Mouse (Mus musculus) adrenal gland, postnatal 36 days (tissue): Measurements from ENCODE around the gene Vps35l. TPM values are rescaled to one million over a fixed set of nuclear protein-coding genes. Genes with fewer than 3 reads are reported as not detected.
A peak's percentile ranks its signal among the peaks of the same experiment; 100 is the strongest.

Source experiments
- DNase-seq, 2 experiments: peaks; one replicate each; pipeline ENCODE4 v3.0.0; 2021; ENCODE audit warnings: mixed read lengths in 1 of 2
- total RNA-seq, 2 experiments: library from RNA; stranded (reverse); gene quantifications; 2 replicates each; pipeline ENCODE4 v1.2.3; 2021

Vps35l gene
- total RNA-seq, 2 experiments from 2014 or later = 54.7 to 66.0 TPM

DNA sequence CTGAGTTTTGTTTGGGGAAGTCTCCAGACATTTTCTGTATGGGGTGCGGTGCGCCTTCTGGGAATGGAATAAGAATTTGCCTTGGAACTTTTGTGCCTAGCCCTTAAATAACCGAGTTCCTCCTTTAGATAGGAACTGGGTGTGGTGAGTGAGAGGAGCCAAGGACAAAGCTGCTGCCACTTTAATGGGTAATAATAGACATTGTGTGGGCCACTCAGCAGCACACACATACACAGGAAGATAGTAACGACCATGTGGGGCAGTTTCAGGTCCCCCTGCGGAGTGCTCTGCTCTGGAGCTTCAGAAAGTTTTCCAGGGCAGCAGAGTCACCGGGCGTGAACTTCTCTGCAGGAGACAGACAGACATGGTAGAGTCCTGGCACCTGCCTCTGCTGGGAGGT lies 81.3 kb downstream of the Vps35l start:
- DNase-seq = no peak

DNA sequence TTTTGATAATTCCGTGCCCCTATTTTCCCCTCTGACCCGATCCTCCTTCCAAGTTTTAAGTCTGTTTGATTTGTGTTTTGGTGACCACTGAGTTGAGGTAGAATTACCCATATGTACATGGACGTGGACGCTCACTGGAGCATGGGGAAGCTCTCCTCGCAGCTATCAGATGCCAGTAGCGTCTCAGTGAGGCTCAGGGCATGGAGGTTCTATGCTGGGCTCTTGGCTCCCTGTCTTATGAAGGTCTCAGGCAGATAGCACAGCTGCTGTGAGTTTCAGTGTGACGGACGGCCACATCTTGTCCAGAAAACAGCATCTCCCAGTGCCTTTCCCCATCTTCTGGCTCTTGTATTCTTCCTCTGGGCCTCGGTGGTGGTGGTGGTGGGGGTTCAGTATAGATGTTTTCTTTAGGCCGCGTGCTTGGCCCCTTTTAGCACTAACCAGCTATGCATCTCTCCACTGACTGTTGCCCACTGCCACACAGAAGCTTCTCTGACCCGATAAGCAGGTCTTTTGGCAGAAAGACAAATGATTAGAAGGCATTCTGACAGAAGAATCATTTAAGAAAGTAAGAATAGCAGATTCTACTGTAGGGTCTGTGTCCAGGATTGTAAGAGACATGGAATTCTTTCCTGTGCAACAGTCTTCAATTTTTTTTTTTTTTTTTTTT lies 82.0 kb downstream of the Vps35l start:
- no peak for DNase-seq

DNA sequence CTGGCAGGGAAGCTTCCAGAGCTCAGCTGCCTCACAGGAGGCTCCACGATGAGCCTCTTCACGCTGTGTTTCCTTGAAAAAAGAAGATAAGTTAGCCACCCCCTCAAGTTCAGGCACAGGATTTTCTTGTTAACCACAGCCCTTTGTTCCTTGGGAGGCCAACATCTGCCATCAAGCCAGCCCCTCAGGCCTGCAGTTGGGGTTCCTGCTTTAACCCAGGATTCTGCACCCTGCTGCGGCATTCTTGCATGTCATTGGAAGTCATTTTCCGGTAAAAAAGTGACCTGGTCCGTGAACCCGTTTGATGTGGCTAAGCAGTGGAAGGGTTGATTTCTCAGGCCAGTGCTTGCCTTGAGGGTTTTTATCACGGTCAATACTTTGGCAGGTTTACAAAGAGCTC lies 84.4 kb downstream of the Vps35l start:
- no peak for DNase-seq

DNA sequence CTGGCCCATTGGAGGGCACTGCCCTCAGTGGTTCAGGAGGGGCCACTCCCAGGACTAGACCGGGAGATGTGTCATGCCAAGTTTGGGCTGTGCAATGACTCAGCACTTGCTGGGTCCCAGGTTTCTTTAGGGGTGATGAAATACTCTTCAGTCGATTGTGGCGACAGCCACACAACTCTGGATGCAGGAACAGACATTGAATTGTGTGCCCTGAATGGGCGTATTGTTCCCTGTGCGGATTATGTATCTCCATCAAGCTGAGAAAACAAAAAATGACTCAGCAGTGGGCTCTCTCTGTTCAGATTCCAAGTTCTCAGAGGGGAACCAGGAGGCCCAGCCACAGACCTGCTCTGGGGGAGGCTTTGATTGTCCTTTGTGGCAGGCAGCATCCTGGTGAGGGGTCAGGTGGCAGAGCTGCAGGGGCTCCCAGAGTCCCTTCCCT lies 88.0 kb downstream of the Vps35l start:
- DNase-seq = peak; percentile 56 to 64

DNA sequence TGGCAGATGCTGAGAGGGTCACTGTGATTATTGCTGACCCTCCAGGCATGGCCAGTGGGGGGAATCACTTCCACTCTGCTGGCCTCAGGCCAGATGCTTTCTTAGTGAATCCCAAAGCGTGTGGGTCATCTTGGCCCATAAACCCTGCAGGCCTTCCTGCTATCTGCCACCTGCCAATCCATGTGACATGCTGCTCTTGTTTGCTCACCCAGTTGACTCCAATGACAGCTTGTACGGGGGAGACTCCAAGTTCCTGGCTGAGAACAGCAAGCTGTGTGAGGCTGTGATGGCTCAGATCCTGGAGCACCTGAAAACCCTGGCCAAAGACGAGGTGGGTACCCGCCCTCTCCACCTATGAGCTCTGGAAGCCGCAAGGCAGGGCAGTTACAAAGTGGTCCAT lies 97.9 kb downstream of the Vps35l start:
- DNase-seq = no peak

DNA sequence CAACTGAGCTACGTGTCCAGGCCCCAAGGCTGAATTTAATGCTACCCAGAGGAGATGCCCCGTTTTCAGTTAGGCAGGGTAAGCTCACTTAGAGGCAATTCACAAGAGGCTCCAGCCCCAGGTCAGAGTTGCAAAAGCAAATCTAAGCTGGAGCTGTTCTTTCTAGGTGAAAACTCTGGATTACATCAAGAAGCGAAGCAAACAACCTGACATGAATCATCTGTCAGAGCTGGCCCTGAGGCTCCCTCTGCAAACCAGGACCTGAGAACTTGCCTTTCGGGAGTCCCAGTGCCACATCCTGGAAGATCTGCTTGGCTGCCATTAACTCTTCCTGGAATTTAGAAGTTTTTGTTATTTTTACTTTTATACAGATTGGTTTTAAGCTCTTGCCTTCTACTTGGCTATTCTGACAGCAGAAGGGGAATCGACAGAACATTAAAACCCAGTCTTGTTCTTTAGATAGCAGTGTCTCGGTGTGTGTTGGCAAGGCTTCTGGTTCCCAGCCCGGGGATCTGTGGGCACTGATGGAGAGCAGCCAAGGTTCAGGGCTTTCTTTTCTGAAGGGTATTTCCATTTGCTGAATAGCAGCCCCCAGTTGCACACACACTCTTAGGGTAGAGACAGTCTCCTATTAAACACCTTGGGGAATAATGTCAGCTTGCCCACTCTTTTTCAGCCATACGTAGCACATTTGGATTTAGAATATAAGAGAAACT lies 101.2 kb downstream of the Vps35l start:
- peak in 1 of 2 experiments; percentile 25 for DNase-seq

DNA sequence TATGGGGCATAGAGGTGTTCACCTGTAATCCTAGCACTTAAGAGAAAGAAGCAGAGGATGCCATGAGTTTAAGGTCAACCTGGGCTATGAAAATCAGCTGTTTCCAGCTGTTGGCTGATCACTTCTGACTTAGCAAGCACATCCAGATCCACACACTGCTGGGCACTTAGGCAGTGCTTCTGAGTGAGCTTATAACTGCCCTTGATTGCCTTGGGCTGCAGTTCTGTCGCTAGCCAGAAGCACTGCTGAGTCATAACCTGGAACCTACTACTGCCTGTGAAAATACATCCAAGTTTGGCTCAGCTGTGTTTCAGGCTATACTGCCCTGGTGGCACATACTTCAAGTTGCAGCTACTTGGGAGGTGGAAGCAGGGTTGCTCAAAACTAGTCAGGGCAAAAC lies 101.8 kb downstream of the Vps35l start:
- peak; percentile 43 to 45 for DNase-seq

DNA sequence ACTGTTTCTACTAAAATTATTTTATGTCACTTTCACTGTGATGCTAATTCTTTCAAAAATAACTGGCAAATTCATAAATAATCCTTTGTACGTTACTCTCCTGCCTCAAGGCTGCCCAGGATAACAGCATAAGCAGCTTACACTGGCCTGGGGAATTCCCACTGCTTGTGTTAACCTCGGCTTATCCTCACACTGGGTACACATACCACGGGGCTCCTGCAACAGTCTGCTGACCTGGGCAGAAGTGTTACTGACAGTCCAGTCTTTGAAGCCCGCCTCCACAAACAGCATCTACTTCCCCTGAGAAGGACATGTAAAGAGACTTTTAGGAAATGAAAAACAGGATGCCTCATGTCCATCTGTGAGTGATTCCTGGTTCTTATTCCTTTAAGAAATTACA lies 102.9 kb downstream of the Vps35l start:
- DNase-seq = no peak

DNA sequence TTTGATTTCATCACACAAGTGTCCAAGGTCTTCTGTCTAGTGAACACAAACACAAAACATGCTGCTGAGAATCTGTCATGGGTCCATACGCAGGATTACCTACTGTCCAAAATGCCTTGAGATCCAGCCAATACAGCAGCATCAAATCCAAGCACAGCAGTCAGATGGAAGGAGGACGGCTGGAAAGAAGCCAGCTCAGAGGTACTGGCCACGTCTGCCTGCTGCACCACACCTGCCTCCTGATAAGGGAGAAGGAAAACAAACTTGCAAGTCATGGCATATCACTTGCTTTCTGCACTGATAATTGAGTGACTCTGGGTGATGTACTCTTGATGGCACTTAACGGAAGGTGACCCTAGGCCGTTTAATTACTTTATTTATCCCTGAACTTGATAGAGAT lies 105.1 kb downstream of the Vps35l start:
- no peak for DNase-seq

DNA sequence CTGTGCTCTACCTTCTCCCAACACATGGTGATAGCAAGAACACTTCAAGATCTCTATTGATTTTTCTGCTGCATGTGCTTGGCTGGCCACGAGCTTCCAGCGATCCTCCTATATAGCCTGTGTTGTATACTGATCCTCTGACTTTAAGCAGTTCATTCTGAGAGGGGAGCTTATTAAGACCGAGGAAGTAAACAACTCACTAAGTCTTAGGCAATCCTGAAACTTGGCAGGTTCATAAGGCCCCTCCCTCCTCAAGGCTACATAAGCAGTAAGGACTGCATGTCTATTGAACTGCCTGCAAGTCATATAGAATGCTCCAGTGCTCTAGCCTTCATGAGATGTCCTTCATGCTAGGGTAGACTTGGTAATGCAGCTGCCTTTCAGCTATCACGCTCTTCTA lies 106.3 kb downstream of the Vps35l start:
- DNase-seq = no peak

DNA sequence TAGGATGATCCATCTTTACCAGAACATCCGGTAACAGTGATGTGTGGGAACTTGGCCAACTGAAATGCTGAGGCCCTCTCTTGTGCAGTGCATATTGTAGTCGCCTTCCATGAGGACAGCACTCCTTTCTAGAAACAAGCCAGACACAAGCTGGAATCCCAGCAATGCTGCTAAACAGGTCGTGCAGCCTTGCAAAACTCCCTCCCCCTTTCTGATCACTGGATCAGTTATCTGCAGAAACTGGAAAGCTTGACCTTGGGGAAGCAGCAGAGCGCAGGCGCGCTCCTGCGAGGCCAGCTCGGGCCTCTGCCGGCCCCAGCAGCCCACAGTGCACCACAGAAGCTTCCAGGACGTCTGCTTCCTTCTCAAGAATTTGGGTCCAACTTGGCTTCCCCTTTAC lies 108.8 kb downstream of the Vps35l start:
- peak; percentile 65 to 76 for DNase-seq

DNA sequence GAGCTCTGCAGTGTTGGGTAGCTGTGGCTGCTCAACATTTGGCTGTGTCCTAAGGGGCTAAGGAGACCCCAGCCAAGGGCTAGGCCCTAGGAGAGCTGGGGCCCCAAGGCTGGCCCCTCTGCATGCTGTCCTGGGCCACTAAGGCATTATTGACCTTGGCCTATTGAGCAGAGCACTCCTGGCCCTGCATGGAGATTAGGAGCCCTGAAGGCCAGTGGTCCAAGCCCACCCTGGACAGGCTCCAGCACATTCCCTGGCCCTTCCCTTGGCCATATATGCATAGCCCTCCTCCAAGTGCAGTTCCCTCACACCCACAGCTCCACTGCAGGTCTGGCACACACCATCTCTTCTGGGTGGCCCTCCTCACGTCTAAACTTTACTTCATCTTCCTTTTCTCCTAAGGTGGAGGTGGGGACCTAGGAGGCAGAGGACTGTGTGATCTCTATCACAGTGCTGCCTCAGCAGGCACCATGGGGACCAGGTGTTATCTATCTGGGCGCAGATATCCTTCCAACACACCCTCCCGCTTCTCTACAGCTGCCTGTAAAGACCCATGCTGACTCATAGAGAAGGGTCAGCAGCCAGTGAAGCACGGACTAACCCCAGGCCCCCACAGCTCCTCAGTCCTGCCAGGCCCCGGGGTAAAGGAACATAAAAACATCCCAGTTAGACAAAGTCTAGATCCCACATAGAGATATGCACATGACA lies 109.7 kb downstream of the Vps35l start:
- peak in 1 of 2 experiments; percentile 20 for DNase-seq

DNA sequence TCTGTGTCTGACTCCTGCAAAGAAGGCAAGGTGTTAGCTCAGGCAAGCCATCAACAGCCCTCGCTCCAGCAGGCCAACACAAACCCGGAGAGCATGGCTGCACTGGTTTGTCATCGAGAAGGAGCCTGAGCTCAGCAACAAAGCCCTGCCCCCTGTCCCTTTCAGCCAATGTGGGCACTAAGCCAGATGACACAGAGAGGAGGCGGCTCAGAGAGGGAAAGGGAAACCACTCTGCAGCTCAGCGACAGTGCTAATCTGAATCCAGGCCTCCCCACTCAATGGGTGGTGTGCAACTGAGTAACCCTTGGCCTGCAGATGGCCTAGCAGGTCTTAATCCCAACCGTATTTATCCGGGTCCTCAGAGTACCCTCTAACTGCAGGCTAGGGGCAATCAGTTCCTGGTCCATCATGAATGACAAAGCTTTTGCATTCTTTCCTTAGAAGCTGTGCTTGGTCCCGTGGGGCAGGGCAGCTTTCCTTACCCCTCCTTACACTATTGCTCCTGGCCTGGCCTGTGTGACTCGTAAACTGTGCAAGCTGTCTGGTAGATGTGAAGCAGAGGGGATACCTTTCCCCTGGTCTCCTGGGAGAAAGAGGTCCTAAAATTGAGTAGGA lies 110.8 kb downstream of the Vps35l start:
- peak; percentile 79 to 83 for DNase-seq

DNA sequence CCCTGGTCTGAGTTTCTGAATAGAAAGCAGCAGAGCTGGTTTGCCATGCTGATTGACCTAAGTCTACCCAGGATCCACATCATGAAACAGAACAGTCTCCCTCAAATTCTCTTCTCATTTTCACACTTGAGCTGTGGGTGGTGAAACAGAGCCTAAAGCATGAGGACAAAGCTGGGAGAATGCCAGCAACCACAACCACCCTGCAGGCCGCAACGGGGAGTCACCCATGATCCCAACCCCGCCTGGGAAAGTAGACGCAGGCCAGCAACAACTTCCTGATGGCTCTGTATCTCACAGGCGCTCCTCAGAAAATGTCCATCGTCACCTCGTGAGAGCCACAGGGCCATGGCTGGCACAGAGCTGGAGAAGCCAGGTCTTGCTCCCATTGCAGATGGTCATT lies 111.5 kb downstream of the Vps35l start:
- peak; percentile 30 to 58 for DNase-seq

DNA sequence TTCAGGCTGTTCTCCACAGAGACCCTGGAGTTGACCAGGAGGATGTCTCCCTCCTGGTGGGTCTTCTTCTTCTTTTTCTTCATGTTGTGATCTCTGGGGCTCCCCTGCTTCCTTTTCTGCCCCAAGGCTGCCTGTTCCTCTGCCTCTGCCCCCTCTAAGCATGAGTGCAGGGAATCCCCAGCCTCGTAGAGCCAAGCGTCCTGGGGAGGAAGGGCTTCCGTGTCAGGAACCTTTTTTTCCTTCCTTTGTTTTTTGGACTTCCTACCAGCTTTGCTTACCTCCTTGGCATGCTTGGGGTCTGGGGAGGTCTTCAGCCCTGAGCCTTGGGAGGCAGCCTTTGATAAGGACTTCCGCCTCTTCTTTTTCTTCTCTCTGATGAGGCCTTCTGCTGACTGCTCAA lies 112.6 kb downstream of the Vps35l start:
- DNase-seq = no peak

DNA sequence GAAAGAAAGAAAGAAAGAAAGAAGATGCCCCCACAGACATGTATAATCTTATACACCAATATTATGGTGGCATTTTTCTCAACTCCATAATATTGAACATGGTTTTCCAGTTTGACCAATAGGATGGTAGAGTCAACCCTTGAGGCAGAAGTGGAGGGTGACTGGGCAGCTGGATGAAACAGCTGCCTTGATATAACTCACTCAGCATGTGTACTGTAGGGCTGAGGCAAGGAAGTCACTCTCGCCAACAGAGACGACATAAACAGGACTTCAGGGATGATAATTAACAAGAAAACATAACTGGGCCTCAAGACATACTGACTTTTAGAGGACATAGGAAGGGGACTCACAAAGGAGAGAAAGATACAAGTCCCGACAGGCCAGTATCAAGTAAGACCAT lies 114.6 kb downstream of the Vps35l start:
- no peak for DNase-seq

DNA sequence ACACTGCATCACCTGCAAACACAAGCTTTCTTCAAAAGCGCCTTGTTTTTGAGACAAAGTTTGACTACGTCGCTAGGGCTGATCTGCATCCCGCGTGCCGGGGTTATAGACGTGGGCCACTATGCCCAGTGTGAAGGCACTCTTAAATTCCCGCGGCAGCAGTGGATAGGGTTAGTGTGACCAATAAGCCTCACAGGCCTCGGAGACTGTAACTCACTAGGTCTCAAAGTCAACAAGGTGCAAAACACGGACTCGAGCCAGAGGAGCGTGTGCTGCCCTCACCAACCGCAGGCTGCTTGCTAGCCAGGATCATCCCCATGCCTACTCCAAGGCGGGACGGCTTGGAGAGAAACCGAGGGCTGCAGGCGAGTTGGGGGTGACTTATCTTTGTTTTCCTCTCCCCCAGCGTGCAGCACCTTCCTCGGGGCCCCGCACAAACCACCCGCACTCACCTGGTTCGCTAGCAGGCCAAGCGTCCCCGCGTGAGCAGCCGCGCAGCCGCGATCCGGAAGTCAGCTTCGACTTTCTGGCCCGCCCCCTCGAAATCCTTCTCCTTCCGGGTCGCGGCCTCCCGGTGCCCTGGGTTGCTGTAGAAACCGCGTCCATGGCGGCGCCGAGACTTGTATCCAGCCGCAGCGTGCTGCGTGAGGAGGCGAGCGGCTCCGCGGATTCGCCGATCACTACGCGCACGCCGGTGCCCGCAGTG lies 115.3 kb downstream of the Vps35l start, which contains the start of gene Iqck:
TSS of gene Iqck (plus strand) at position 582 of the 706 bp plus-strand sequence.
- DNase-seq = peak; percentile 95 to 96

DNA sequence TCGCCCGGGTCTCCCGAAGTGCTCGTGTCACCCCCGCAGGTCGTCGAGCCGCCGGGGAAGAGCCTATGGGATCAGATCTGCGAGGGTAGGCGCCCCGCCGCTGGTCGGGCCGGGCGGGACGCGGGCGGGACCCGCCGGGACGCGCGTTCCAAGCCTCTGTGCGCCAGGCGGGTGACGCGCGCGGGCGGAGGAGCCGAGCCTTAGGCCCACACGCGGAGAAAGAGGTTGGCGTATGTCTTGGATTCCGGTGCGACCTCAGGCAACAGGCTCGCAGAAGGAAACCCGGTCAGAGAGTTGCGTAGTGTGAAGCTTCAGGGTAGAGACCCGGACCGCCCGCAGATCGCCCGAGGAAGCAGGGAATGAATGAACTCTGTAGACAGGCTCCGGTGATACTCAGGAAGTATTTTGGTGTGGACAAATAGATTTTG lies 115.9 kb downstream of the Vps35l start, which contains the start of gene Knop1:
TSS of gene Knop1 (minus strand) at position 378 of the 428 bp plus-strand sequence.
- no peak for DNase-seq

DNA sequence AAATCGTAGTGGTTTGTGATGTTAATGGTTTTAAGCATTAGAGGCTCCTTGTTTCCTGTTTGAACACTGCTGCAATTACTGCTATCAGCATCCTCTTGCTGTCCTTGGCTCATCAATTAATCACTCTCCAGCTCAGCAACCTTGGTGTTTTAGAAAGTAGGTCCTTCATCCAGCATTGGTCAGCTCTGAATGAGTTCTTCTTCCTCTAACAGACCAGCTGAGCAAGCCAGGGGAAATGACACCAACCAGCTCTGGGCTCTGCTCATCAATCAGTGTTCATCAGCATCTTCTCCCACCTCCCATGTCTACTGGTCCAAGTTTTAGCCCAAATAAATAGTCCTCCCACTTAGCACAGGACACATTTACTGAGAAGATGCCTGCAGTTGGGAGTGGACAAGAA lies 118.6 kb downstream of the Vps35l start:
- peak; percentile 32 to 41 for DNase-seq

DNA sequence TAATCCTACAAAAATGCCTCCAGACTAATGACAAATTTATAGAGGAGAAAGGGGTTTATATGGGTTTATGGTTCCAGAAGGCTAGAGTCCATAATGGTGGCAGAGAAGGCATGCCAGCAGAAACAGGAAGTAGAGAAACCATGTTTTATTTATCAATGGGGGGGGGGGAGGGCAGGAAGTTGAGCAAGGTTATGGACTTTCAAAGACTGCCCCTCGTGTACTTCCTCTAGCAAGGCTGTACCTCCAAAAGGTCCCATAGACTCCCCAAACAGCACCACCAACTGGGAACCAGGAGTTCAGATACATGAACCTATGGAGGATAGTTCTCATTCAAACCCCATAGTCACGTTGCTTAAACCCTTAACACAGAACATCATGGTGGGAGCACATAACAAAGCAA lies 125.3 kb downstream of the Vps35l start:
- DNase-seq = no peak

DNA sequence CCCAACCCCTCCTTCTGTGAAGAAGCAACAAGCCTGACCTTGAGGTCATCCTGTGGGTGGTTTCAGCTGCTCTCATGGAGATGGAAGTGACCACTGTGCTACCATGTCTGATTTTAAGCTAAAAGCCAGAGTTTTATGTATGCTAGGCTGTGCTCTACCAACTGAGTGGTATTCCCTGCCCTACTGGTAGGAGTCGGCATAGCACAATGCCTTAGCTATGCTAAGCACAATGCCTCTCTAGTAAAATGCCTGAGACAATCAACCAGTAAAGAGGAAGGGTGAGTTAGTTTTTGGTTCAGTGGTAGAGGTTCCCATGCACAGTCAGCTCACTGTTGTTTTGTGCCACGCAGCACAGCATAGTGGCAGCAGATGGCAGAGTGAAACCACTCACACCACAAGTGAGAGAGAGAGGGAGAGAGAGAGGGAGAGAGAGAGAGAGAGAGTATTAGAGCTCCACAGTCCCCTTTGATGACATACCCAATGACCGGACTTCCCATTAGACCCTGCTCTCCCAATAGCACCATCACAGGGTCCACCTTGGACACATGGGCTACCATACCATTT lies 139.5 kb downstream of the Vps35l start:
- DNase-seq = no peak

DNA sequence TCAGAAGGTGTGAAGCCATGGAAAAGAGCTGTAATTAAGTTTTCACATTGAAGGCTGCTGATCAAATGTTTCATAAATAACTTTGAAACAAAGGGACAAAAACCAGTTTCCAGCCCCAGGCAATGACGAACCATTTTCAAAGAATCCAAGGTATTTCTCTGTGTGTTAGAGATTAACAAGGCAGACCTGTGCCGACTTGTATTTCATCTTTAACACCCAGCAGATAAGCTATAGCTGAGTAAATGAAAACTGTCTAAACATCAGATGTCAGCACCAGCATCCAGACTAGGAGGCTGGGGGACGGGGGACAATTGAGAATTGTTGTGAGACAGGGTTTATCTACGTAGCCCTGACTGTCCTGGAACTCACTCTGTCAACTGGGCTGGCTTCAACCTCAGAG lies 143.9 kb downstream of the Vps35l start:
- no peak for DNase-seq
